Mouse (Mus musculus) bone marrow, adult 2 months (tissue): ENCODE data around the gene Tubg2.
"Not testable (repeated sequence)": the region's sequence is repeated elsewhere in the genome, so short reads cannot be mapped to it uniquely, and the experiment has no call there.

Experiments used
- CTCF ChIP-seq: fragments of 200-500 bp; IDR thresholded peaks from 2 replicates; pipeline ENCODE4 v1.5.1; 2011; ENCODE audit warnings: low read length, control low read depth; ENCODE audit not compliant: control insufficient read depth, insufficient read depth
- POLR2A ChIP-seq: fragments of 200-500 bp; IDR thresholded peaks from 2 replicates; pipeline ENCODE4 v1.6.1; 2011; ENCODE audit warnings: low read depth, mild to moderate bottlenecking, control low read depth, low read length, borderline replicate concordance; ENCODE audit not compliant: control insufficient read depth

DNA sequence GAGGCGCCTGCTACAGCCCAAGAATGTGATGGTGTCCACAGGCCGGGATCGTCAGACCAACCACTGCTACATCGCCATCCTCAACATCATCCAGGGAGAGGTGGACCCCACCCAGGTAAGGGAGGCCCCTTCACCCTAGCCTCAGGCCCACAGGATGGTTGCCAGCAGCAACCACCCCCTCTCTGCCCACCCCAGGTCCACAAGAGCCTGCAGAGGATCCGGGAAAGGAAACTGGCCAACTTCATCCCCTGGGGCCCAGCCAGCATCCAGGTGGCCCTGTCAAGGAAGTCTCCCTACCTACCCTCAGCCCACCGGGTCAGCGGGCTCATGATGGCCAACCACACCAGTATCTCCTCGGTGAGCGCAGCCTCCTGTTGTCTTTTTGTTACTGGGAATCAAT lies 30.7 kb upstream of the Tubg2 start:
- TF ChIP-seq CTCF, POLR2A: not testable (repeated sequence)
